Mouse (Mus musculus): ENCODE data around the gene Aanat. TPM values are rescaled to one million over a fixed set of nuclear protein-coding genes. Genes with fewer than 3 reads are reported as not detected.

The Aanat gene
- not detected in 2 replicates for polyA plus RNA-seq (2016; fragmentation: Nextera tagmentation; extraction: Ambion mirVana)

- WGBS = 69% methylated on average over 5 of the region's 5 CpGs
- DNase-seq (ENCODE audit: extremely low spot score, low spot score) = no peak
- H3K9me3 ChIP-seq = no peaks in the 10 kb centered on the region
Observed at GRCm38 (mm10) chr11:116586310-116586709, at the start of gene Aanat. Aanat (plus strand) TSS chr11:116586432.

GRCm38 (mm10) chr11:116536685-116537084 lies 49.5 kb upstream of the Aanat start:
- Histone ChIP-seq H3K9me3 (no peaks in the 10 kb centered on the region), H3K27me3 (ENCODE audit: poor library complexity, severe bottlenecking) (peaks cover 47% of the 10 kb centered on the region), H3K4me3 (no peak overlapping the region), H3K36me3 (replicated peaks) (peaks cover 57% of the 10 kb centered on the region), H3K27ac (no peak overlapping the region), H3K4me1 (peaks cover 40% of the 10 kb centered on the region)
- DNase-seq (ENCODE audit: extremely low spot score, low spot score) = no peak
- WGBS = 91% methylated on average over 7 of the region's 7 CpGs

More at GRCm38 (mm10) chr11:116586310-116586709, at the start of gene Aanat:
- H3K36me3 ChIP-seq (replicated peaks) = no peaks in the 10 kb centered on the region
- peak within 1 kb of the TSS; percentile 30 for H3K4me3 ChIP-seq
- peaks cover 24% of the 10 kb centered on the region for H3K4me1 ChIP-seq
- no peak within 1 kb of the TSS for H3K27ac ChIP-seq
- H3K27me3 ChIP-seq (ENCODE audit: poor library complexity, severe bottlenecking) = peaks cover 27% of the 10 kb centered on the region

DNA sequence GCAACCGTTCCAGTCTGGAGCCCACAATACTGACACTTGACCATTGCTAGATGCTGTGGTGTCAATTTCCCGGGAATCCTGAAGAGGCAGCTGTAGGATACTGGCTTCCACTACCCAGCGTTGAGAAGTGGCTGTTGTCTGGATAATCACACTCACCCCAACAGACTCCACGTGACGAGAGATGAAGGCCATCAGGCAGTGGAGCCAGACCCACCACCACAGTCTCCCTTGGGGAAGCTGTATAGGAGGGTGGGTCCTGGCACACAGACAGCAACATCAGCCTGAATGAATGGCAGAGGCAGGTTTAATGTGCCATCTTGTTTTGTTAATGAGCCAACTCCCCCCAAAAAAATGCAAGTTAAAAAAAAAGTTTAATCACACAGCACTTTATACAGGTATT lies 48.8 kb upstream of the Aanat start:
- Histone ChIP-seq H3K27ac (no peak overlapping the region), H3K4me3 (no peak overlapping the region), H3K9me3 (no peaks in the 10 kb centered on the region), H3K27me3 (ENCODE audit: poor library complexity, severe bottlenecking) (peaks cover 40% of the 10 kb centered on the region), H3K4me1 (peaks cover 33% of the 10 kb centered on the region), H3K36me3 (replicated peaks) (peaks cover 64% of the 10 kb centered on the region)
- 80% methylated on average over 5 of the region's 5 CpGs for WGBS
- DNase-seq (ENCODE audit: extremely low spot score, low spot score) = no peak

DNA sequence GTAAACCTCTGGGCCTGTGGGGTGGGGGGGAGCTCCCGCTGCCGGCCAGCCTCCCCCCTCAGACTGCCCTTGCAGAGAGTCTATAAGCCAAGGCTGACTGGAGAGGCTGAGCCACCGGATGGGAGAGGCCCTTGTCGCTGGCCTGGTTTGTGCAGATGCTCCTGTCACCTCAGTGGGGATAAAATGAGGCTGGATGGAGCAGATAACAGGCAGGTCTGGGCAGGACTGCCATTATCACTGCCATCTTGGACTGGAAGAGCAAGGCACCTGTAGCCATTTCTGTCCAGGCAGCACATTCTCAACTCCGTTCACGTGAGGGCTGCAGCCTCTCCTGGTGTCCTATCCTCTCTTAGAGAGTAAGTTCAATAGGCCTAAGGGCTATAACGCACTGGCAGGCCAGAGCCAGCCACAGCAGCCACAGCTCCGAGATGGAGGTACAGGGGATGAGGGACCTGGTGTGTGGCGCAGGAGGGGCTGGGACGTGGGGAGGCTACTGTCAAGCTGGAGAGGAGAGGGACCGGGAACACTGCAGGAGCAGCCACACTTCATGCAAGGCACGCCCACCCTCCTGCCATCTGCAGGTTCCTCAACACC lies 48.0 kb upstream of the Aanat start:
- H3K27ac ChIP-seq = no peak overlapping the region
- H3K4me1 ChIP-seq = peaks cover 25% of the 10 kb centered on the region
- H3K36me3 ChIP-seq (replicated peaks) = peaks cover 73% of the 10 kb centered on the region
- peaks cover 32% of the 10 kb centered on the region for H3K27me3 ChIP-seq (ENCODE audit: poor library complexity, severe bottlenecking)
- H3K4me3 ChIP-seq = no peak overlapping the region
- no peak for DNase-seq (ENCODE audit: extremely low spot score, low spot score)
- no peaks in the 10 kb centered on the region for H3K9me3 ChIP-seq
- 85% methylated on average over 12 of the region's 12 CpGs for WGBS

DNA sequence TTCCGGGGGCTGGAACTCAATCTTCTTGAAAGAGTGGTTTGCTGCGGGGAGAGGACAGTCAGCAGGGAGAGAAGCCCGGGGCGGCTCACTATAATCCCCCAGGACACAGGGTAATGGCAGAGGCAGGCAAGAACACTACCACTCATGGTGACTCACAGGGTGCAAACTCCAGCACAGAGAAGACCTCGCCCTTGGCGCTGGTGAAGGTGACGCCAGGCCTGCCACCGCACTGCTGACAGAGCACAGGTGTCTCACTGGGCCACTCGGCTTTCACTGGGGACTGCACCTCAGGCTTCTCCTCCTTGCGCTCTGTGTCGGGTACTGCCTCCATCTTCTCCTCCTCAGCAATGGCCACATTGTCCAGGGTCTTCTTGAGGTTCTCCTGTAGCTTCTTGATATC lies 45.0 kb upstream of the Aanat start:
- H3K36me3 ChIP-seq (replicated peaks) = peaks cover 97% of the 10 kb centered on the region
- H3K9me3 ChIP-seq = no peaks in the 10 kb centered on the region
- DNase-seq (ENCODE audit: extremely low spot score, low spot score) = no peak
- peaks cover 14% of the 10 kb centered on the region for H3K4me1 ChIP-seq
- WGBS = 97% methylated on average over 11 of the region's 11 CpGs
- H3K27ac ChIP-seq = no peak overlapping the region
- H3K27me3 ChIP-seq (ENCODE audit: poor library complexity, severe bottlenecking) = peaks cover 2% of the 10 kb centered on the region
- no peak overlapping the region for H3K4me3 ChIP-seq

- Histone ChIP-seq H3K4me1 (peaks cover 14% of the 10 kb centered on the region), H3K27me3 (ENCODE audit: poor library complexity, severe bottlenecking) (no peaks in the 10 kb centered on the region), H3K9me3 (no peaks in the 10 kb centered on the region), H3K4me3 (no peak overlapping the region), H3K27ac (no peak overlapping the region), H3K36me3 (replicated peaks) (peaks cover 100% of the 10 kb centered on the region)
- no peak for DNase-seq (ENCODE audit: extremely low spot score, low spot score)
- 88% methylated on average over 4 of the region's 4 CpGs for WGBS
Observed at GRCm38 (mm10) chr11:116543110-116543509, 43.1 kb upstream of the Aanat start.

GRCm38 (mm10) chr11:116547296-116548060 lies 38.8 kb upstream of the Aanat start:
- 92% methylated on average over 17 of the region's 17 CpGs for WGBS
- Histone ChIP-seq H3K4me1 (peaks cover 26% of the 10 kb centered on the region), H3K27ac (no peak overlapping the region), H3K4me3 (no peak overlapping the region), H3K27me3 (ENCODE audit: poor library complexity, severe bottlenecking) (no peaks in the 10 kb centered on the region), H3K9me3 (no peaks in the 10 kb centered on the region), H3K36me3 (replicated peaks) (peaks cover 69% of the 10 kb centered on the region)
- no peak for DNase-seq (ENCODE audit: extremely low spot score, low spot score)

DNA sequence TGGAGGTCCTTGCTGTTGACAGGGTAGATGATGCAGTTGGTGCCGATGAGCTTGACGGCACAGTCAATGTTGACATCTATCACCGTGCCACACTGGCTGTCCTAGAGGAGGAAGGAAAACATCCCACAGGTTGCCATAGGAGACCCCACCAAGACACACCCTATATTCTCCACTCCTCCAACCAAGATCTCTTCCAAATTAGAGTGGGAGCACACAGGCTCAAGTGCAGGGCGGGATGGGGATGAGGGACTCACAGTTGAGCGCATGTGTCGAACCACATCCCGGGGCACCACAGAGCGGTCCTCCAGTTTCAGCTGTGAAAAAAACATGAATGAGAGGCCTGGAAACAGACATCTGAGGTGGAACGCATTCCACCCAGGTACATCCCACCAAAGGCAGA lies 37.5 kb upstream of the Aanat start:
- H3K4me1 ChIP-seq = peaks cover 26% of the 10 kb centered on the region
- DNase-seq (ENCODE audit: extremely low spot score, low spot score) = no peak
- no peaks in the 10 kb centered on the region for H3K27me3 ChIP-seq (ENCODE audit: poor library complexity, severe bottlenecking)
- peaks cover 69% of the 10 kb centered on the region for H3K36me3 ChIP-seq (replicated peaks)
- no peaks in the 10 kb centered on the region for H3K9me3 ChIP-seq
- no peak overlapping the region for H3K4me3 ChIP-seq
- no peak overlapping the region for H3K27ac ChIP-seq
- WGBS = 94% methylated on average over 9 of the region's 9 CpGs

GRCm38 (mm10) chr11:116549273-116550038 lies 36.8 kb upstream of the Aanat start:
- no peaks in the 10 kb centered on the region for H3K27me3 ChIP-seq (ENCODE audit: poor library complexity, severe bottlenecking)
- H3K27ac ChIP-seq = no peak overlapping the region
- DNase-seq (ENCODE audit: extremely low spot score, low spot score) = no peak
- 91% methylated on average over 11 of the region's 11 CpGs for WGBS
- H3K9me3 ChIP-seq = no peaks in the 10 kb centered on the region
- H3K36me3 ChIP-seq (replicated peaks) = peaks cover 63% of the 10 kb centered on the region
- H3K4me3 ChIP-seq = no peak overlapping the region
- peaks cover 30% of the 10 kb centered on the region for H3K4me1 ChIP-seq

GRCm38 (mm10) chr11:116550748-116551147 lies 35.5 kb upstream of the Aanat start:
- Histone ChIP-seq H3K36me3 (replicated peaks) (peaks cover 50% of the 10 kb centered on the region), H3K4me3 (no peak overlapping the region), H3K27ac (peak overlapping the region; percentile 62; the same call in 1 of the 2 replicates), H3K9me3 (no peaks in the 10 kb centered on the region), H3K4me1 (peaks cover 42% of the 10 kb centered on the region), H3K27me3 (ENCODE audit: poor library complexity, severe bottlenecking) (no peaks in the 10 kb centered on the region)
- no peak for DNase-seq (ENCODE audit: extremely low spot score, low spot score)
- 86% methylated on average over 7 of the region's 7 CpGs for WGBS

DNA sequence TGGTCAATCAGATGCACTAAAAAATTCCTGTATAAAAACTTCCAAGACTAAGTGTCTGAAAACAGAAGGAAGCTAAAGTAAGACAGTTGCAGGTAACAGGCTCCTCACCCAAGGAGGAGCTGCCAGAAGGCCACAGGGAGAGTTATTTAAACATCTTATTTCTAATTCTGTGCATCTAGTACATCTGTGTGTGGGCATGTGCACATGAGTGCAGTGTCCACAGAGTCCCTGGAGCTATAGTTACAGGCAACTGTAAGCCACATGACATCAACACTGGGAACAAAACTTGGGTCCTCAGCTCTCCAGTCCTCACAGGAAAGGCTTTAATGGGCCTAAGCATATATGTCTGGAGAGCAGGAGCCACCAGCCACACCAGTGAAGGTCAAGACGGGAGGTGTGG lies 34.0 kb upstream of the Aanat start:
- Histone ChIP-seq H3K4me3 (no peak overlapping the region), H3K4me1 (peaks cover 56% of the 10 kb centered on the region), H3K27me3 (ENCODE audit: poor library complexity, severe bottlenecking) (no peaks in the 10 kb centered on the region), H3K36me3 (replicated peaks) (peaks cover 35% of the 10 kb centered on the region), H3K9me3 (no peaks in the 10 kb centered on the region), H3K27ac (no peak overlapping the region)
- WGBS = 96% methylated on average over 1 of the region's 1 CpGs
- no peak for DNase-seq (ENCODE audit: extremely low spot score, low spot score)

DNA sequence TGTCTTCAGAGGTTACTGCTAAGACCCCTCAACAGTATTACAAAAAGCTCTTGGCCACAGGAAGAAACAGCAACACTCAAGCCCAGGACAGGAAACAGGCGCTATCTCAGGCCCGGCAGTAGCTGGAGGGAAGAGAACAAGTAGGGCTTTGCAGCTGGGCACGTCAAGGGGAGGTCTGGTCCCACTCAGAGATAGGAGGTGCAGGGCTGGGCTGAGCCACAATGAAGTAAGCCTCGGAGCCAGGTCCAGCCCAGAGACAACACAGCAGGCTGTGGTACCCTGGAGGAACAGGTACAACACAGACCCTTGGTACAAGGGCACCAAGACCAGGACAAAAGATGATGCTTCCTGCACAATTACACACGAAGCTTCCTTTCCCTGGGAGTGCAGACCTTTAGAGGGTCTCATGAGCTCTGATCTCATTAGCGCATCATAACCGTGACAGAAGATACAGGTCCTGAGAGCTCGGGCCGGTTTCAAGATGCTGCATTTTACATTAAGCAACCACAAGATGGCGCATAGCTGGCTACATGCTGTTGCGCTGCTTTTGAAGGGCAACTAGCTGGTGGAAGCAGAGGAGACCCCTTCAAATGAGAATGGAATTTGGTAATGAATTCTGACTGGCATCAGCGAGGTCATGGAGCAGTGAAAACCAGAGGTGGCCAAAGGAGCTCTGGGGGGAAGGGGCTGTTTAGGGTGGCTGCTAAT lies 31.9 kb upstream of the Aanat start:
- Histone ChIP-seq H3K9me3 (no peaks in the 10 kb centered on the region), H3K36me3 (replicated peaks) (peaks cover 16% of the 10 kb centered on the region), H3K27ac (peak overlapping the region; percentile 42; the same call in 1 of the 2 replicates), H3K4me1 (peaks cover 65% of the 10 kb centered on the region), H3K27me3 (ENCODE audit: poor library complexity, severe bottlenecking) (no peaks in the 10 kb centered on the region), H3K4me3 (no peak overlapping the region)
- no peak for DNase-seq (ENCODE audit: extremely low spot score, low spot score)
- 55% methylated on average over 12 of the region's 12 CpGs for WGBS

All from forebrain, embryonic 10.5 days (tissue).